ENCODE assay signal across 8 mouse cellular contexts in genomic region chr4:148293319-148293718, GRCm38 (mm10). TPM values are rescaled to one million over a fixed set of nuclear protein-coding genes. Genes with fewer than 3 reads are reported as not detected.
DNase-seq lines count a peak whose midpoint lies in the region; TF ChIP-seq lines count a peak whose summit lies in the region.
"Had no signal": no experiment of that assay in that cellular context is flagged by ENCODE, and none has a peak within 500 bp of the region (broad histone marks: within the 10 kb centered on the region; RNA-seq: fewer than 3 reads in every experiment).

No protein-coding gene starts in this region.

- no peak for TF ChIP-seq POLR2A in lung, adult 2 months (IDR thresholded peaks at IDR 0.05; ENCODE audit: borderline replicate concordance, extremely low read depth, low read depth, low read length)

- no peaks in the 10 kb centered on the region for H3K4me1 ChIP-seq in lung, adult 2 months (ENCODE audit: control insufficient read depth, insufficient read depth, low read length)

- 15% methylated on average over 5 of the region's 5 CpGs for WGBS in lung, adult 2 months

- no peak overlapping the region for H3K4me3 ChIP-seq in lung, adult 2 months (replicated peaks; ENCODE audit: extremely low read depth, low read depth, low read length)
- H3K4me3 ChIP-seq: megakaryocyte, embryonic 14.5 days had no signal

- peak; percentile 7 for DNase-seq in lung, adult 2 months
- DNase-seq in lung, postnatal 25 days (ENCODE audit: low spot score), result no peak
- DNase-seq in WW6 (ENCODE audit: low read depth, low spot score), result peak; percentile 31
- peak; percentile 55 for DNase-seq in embryo, embryonic 9.5 days (ENCODE audit: extremely low spot score)
- DNase-seq in lung, postnatal 36 days, result peak; percentile 9
- no peak for DNase-seq in frontal cortex, postnatal 14 days (ENCODE audit: low spot score in 2 of 2)
- DNase-seq in left cerebral cortex, adult 18-20 months (ENCODE audit: low spot score in 2 of 2), result no peak

- TF ChIP-seq CTCF in lung, adult 2 months (IDR thresholded peaks at IDR 0.05; ENCODE audit: insufficient read depth, low read length), result no peak

RNA-seq across cellular contexts. Expression of gene Disp3, which starts 5.6 kb away (rescaled TPM):
- 0.03 TPM in 1 of 2 replicates, not detected in the other for polyA plus RNA-seq in lung, adult 2 months (2012; rRNA removed)
- total RNA-seq in left cerebral cortex, adult 18-20 months (2021), result 10 to 100 TPM; 23.4 to 30.0 TPM

Comparison
In these comparisons a context has a peak if more than half of its experiments do, and no peak if none do; other contexts are left out.
1. DNase-seq: peak in lung, adult 2 months (single experiment), WW6 (single experiment), embryo, embryonic 9.5 days (single experiment) and lung, postnatal 36 days (single experiment); none in lung, postnatal 25 days (single experiment), frontal cortex, postnatal 14 days (0 of 2) and left cerebral cortex, adult 18-20 months (0 of 2).